Mouse (Mus musculus): Measurements from ENCODE around the gene Clint1. TPM values are rescaled to one million over a fixed set of nuclear protein-coding genes. Genes with fewer than 3 reads are reported as not detected.
"Not testable (repeated sequence)": the region's sequence is repeated elsewhere in the genome, so short reads cannot be mapped to it uniquely, and the experiment has no call there.

Gene Clint1
- polyA plus RNA-seq, 1 experiment from 2014 or later, result 78.3 TPM

GRCm38 (mm10) chr11:45873666-45874065, 21.8 kb downstream of the Clint1 start:
- no peak for ATAC-seq (ENCODE audit: low FRiP score, low read depth)
- Histone ChIP-seq H3K9ac (no peak overlapping the region), H3K4me3 (no peak overlapping the region), H3K27me3 (replicated peaks) (no peaks in the 10 kb centered on the region), H3K27ac (no peak overlapping the region), H3K4me2 (replicated peaks) (no peak overlapping the region), H3K4me1 (no peaks in the 10 kb centered on the region), H3K36me3 (no peaks in the 10 kb centered on the region; the same call in 1 of the 2 replicates), H3K9me3 (no peaks in the 10 kb centered on the region)
- WGBS, result 78% methylated on average over 1 of the region's 1 CpGs

GRCm38 (mm10) chr11:45874251-45874650, 22.4 kb downstream of the Clint1 start:
- no peaks in the 10 kb centered on the region for H3K4me1 ChIP-seq
- no peak overlapping the region for H3K27ac ChIP-seq
- H3K36me3 ChIP-seq, result no peaks in the 10 kb centered on the region; the same call in 1 of the 2 replicates
- H3K4me2 ChIP-seq (replicated peaks), result no peak overlapping the region
- no peak overlapping the region for H3K9ac ChIP-seq
- no peaks in the 10 kb centered on the region for H3K9me3 ChIP-seq
- H3K4me3 ChIP-seq, result no peak overlapping the region
- ATAC-seq (ENCODE audit: low FRiP score, low read depth), result no peak
- H3K27me3 ChIP-seq (replicated peaks), result no peaks in the 10 kb centered on the region
- 98% methylated on average over 6 of the region's 6 CpGs for WGBS

- Histone ChIP-seq H3K4me1 (peaks cover 4% of the 10 kb centered on the region), H3K36me3 (no peaks in the 10 kb centered on the region; the same call in 1 of the 2 replicates), H3K9me3 (no peaks in the 10 kb centered on the region), H3K27ac (no peak overlapping the region), H3K4me3 (no peak overlapping the region), H3K9ac (no peak overlapping the region), H3K27me3 (replicated peaks) (no peaks in the 10 kb centered on the region), H3K4me2 (replicated peaks) (no peak overlapping the region)
- ATAC-seq (ENCODE audit: low FRiP score, low read depth), result no peak
- WGBS, result 92% methylated on average over 7 of the region's 7 CpGs
Measured at GRCm38 (mm10) chr11:45875351-45875935, 23.6 kb downstream of the Clint1 start.

- no peaks in the 10 kb centered on the region for H3K27me3 ChIP-seq (replicated peaks)
- ATAC-seq (ENCODE audit: low FRiP score, low read depth), result no peak
- H3K4me1 ChIP-seq, result peaks cover 6% of the 10 kb centered on the region
- no peak overlapping the region for H3K9ac ChIP-seq
- no peaks in the 10 kb centered on the region for H3K9me3 ChIP-seq
- H3K36me3 ChIP-seq, result no peaks in the 10 kb centered on the region; the same call in 1 of the 2 replicates
- WGBS, result 90% methylated on average over 2 of the region's 2 CpGs
- no peak overlapping the region for H3K4me3 ChIP-seq
- no peak overlapping the region for H3K27ac ChIP-seq
- no peak overlapping the region for H3K4me2 ChIP-seq (replicated peaks)
Measured at GRCm38 (mm10) chr11:45876036-45876435, 24.2 kb downstream of the Clint1 start.

- not testable (repeated sequence) for H3K27me3 ChIP-seq (replicated peaks); H3K9ac ChIP-seq; H3K36me3 ChIP-seq; H3K4me3 ChIP-seq; H3K4me2 ChIP-seq (replicated peaks); ATAC-seq (ENCODE audit: low FRiP score, low read depth); H3K27ac ChIP-seq; H3K4me1 ChIP-seq; H3K9me3 ChIP-seq
- WGBS, result 69% methylated on average over 4 of the region's 4 CpGs
Measured at GRCm38 (mm10) chr11:45879366-45879765, 27.5 kb downstream of the Clint1 start.

GRCm38 (mm10) chr11:45881026-45881682, 29.3 kb downstream of the Clint1 start:
- no peaks in the 10 kb centered on the region; the same call in 1 of the 2 replicates for H3K36me3 ChIP-seq
- WGBS, result 63% methylated on average over 6 of the region's 6 CpGs
- 0 out of 2 replicates have a peak overlapping the region, but pooled peaks have one; percentile 16 for H3K4me2 ChIP-seq (replicated peaks)
- no peaks in the 10 kb centered on the region for H3K27me3 ChIP-seq (replicated peaks)
- no peak overlapping the region for H3K9ac ChIP-seq
- H3K4me1 ChIP-seq, result peaks cover 9% of the 10 kb centered on the region
- no peak overlapping the region for H3K27ac ChIP-seq
- H3K4me3 ChIP-seq, result no peak overlapping the region
- ATAC-seq (ENCODE audit: low FRiP score, low read depth), result peak; percentile 55
- no peaks in the 10 kb centered on the region for H3K9me3 ChIP-seq

- no peak overlapping the region for H3K4me3 ChIP-seq
Measured at GRCm38 (mm10) chr11:45881683-45882068, 29.8 kb downstream of the Clint1 start.

GRCm38 (mm10) chr11:45883270-45883931, 31.6 kb downstream of the Clint1 start:
- Histone ChIP-seq H3K36me3 (peaks cover 9% of the 10 kb centered on the region), H3K4me3 (no peak overlapping the region), H3K9ac (no peak overlapping the region), H3K4me1 (peaks cover 9% of the 10 kb centered on the region), H3K4me2 (replicated peaks) (no peak overlapping the region), H3K9me3 (no peaks in the 10 kb centered on the region), H3K27ac (no peak overlapping the region), H3K27me3 (replicated peaks) (no peaks in the 10 kb centered on the region)
- no peak for ATAC-seq (ENCODE audit: low FRiP score, low read depth)
- WGBS, result 72% methylated on average over 8 of the region's 8 CpGs

More at GRCm38 (mm10) chr11:45881683-45882068, 29.8 kb downstream of the Clint1 start:
- H3K4me2 ChIP-seq (replicated peaks), result no peak overlapping the region
- no peaks in the 10 kb centered on the region for H3K27me3 ChIP-seq (replicated peaks)
- H3K36me3 ChIP-seq, result no peaks in the 10 kb centered on the region
- H3K27ac ChIP-seq, result no peak overlapping the region
- peak; percentile 79 for ATAC-seq (ENCODE audit: low FRiP score, low read depth)
- no peaks in the 10 kb centered on the region for H3K9me3 ChIP-seq
- no peak overlapping the region for H3K9ac ChIP-seq
- H3K4me1 ChIP-seq, result peaks cover 9% of the 10 kb centered on the region
- WGBS, result 37% methylated on average over 5 of the region's 5 CpGs

- WGBS, result 69% methylated on average over 4 of the region's 4 CpGs
- Histone ChIP-seq H3K4me3 (no peak overlapping the region), H3K9ac (no peak overlapping the region), H3K27me3 (replicated peaks) (no peaks in the 10 kb centered on the region), H3K36me3 (peaks cover 13% of the 10 kb centered on the region), H3K4me2 (replicated peaks) (no peak overlapping the region), H3K27ac (no peak overlapping the region), H3K4me1 (peaks cover 9% of the 10 kb centered on the region), H3K9me3 (no peaks in the 10 kb centered on the region)
- no peak for ATAC-seq (ENCODE audit: low FRiP score, low read depth)
Measured at GRCm38 (mm10) chr11:45884029-45884428, 32.2 kb downstream of the Clint1 start.

- WGBS, result 79% methylated on average over 5 of the region's 5 CpGs
- Histone ChIP-seq H3K9me3 (no peaks in the 10 kb centered on the region), H3K27ac (no peak overlapping the region), H3K27me3 (replicated peaks) (no peaks in the 10 kb centered on the region), H3K36me3 (peaks cover 27% of the 10 kb centered on the region), H3K4me1 (0 out of 2 replicates have a peak, but pooled peaks cover 3% of the 10 kb centered on the region), H3K9ac (no peak overlapping the region), H3K4me2 (replicated peaks) (no peak overlapping the region), H3K4me3 (no peak overlapping the region)
- ATAC-seq (ENCODE audit: low FRiP score, low read depth), result no peak
Measured at GRCm38 (mm10) chr11:45885606-45886230, 33.9 kb downstream of the Clint1 start.

- no peak overlapping the region for H3K4me2 ChIP-seq (replicated peaks)
- H3K36me3 ChIP-seq, result peaks cover 34% of the 10 kb centered on the region
- 88% methylated on average over 5 of the region's 5 CpGs for WGBS
- 0 out of 2 replicates have a peak, but pooled peaks cover 3% of the 10 kb centered on the region for H3K4me1 ChIP-seq
- no peak overlapping the region for H3K27ac ChIP-seq
- H3K9ac ChIP-seq, result no peak overlapping the region
- H3K27me3 ChIP-seq (replicated peaks), result no peaks in the 10 kb centered on the region
- ATAC-seq (ENCODE audit: low FRiP score, low read depth), result no peak
- H3K4me3 ChIP-seq, result no peak overlapping the region
- H3K9me3 ChIP-seq, result no peaks in the 10 kb centered on the region
Measured at GRCm38 (mm10) chr11:45886596-45886995, 34.7 kb downstream of the Clint1 start.

- H3K36me3 ChIP-seq, result peaks cover 48% of the 10 kb centered on the region
- H3K9ac ChIP-seq, result no peak overlapping the region
- no peaks in the 10 kb centered on the region for H3K27me3 ChIP-seq (replicated peaks)
- H3K9me3 ChIP-seq, result no peaks in the 10 kb centered on the region
- WGBS, result 94% methylated on average over 9 of the region's 9 CpGs
- H3K4me1 ChIP-seq, result no peaks in the 10 kb centered on the region
- H3K4me3 ChIP-seq, result no peak overlapping the region
- no peak overlapping the region for H3K27ac ChIP-seq
- H3K4me2 ChIP-seq (replicated peaks), result no peak overlapping the region
- no peak for ATAC-seq (ENCODE audit: low FRiP score, low read depth)
Measured at GRCm38 (mm10) chr11:45888471-45889030, 36.7 kb downstream of the Clint1 start.

Data from neural tube, embryonic 12.5 days (tissue).